Mouse (Mus musculus) macrophage (primary cell): ENCODE measurements around the gene Hist1h4b. TPM values are rescaled to one million over a fixed set of nuclear protein-coding genes. Genes with fewer than 3 reads are reported as not detected.
A peak's percentile ranks its signal among the peaks of the same experiment; 100 is the strongest.
"Not testable (repeated sequence)": the region's sequence is repeated elsewhere in the genome, so short reads cannot be mapped to it uniquely, and the experiment has no call there.

Experiments
- H3K27ac ChIP-seq: fragments of 350-480 bp; formaldehyde crosslinking; 2 replicates; pipeline ENCODE4 v1.9.0; 2021
- H3K36me3 ChIP-seq: fragments of 350-480 bp; formaldehyde crosslinking; 2 replicates; pipeline ENCODE4 v1.9.0; 2021; ENCODE audit errors: inconsistent target
- H3K4me3 ChIP-seq: fragments of 350-480 bp; formaldehyde crosslinking; 2 replicates; pipeline ENCODE4 v1.9.0; 2021; ENCODE audit errors: inconsistent target
- H3K79me2 ChIP-seq: fragments of 350-480 bp; formaldehyde crosslinking; 2 replicates; pipeline ENCODE4 v1.9.0; 2021; ENCODE audit errors: inconsistent target
- WGBS: methylation state at CpG from one replicate; pipeline ENCODE4 v1.1.7; 2026; ENCODE audit warnings: inconsistent platforms; ENCODE audit not compliant: missing documents; 5-methylcytosine and 5-hydroxymethylcytosine counted together
- polyA plus RNA-seq: library from polyadenylated mRNA; stranded (reverse); fragments of 250-400 nt; gene quantifications from 3 replicates; pipeline ENCODE4 v1.2.4, GENCODE M21; 2018; ENCODE audit warnings: inconsistent platforms

The Hist1h4b gene
- polyA plus RNA-seq, 1 experiment from 2014 or later: 0.99 TPM

GRCm38 (mm10) chr13:23745381-23746161, 11.2 kb upstream of the Hist1h4b start, which contains the start of gene Hist1h3c:
Hist1h3c (minus strand) TSS chr13:23745602.
- peak within 1 kb of the TSS; percentile 93 for H3K27ac ChIP-seq
- no peaks in the 10 kb centered on the region for H3K79me2 ChIP-seq
- 2% methylated on average over 21 of the region's 28 CpGs for WGBS
- peak within 1 kb of the TSS; percentile 25 for H3K4me3 ChIP-seq
- H3K36me3 ChIP-seq: no peaks in the 10 kb centered on the region

GRCm38 (mm10) chr13:23746201-23747080, 10.4 kb upstream of the Hist1h4b start, which contains the start of gene Hist1h2bb:
Hist1h2bb (plus strand) TSS chr13:23746734.
- H3K27ac ChIP-seq: peak within 1 kb of the TSS; percentile 93
- WGBS: under 1% methylated on average over 30 of the region's 58 CpGs
- peak within 1 kb of the TSS; percentile 15; the same call in 1 of the 2 replicates for H3K4me3 ChIP-seq
- not testable (repeated sequence) for H3K79me2 ChIP-seq, H3K36me3 ChIP-seq

DNA sequence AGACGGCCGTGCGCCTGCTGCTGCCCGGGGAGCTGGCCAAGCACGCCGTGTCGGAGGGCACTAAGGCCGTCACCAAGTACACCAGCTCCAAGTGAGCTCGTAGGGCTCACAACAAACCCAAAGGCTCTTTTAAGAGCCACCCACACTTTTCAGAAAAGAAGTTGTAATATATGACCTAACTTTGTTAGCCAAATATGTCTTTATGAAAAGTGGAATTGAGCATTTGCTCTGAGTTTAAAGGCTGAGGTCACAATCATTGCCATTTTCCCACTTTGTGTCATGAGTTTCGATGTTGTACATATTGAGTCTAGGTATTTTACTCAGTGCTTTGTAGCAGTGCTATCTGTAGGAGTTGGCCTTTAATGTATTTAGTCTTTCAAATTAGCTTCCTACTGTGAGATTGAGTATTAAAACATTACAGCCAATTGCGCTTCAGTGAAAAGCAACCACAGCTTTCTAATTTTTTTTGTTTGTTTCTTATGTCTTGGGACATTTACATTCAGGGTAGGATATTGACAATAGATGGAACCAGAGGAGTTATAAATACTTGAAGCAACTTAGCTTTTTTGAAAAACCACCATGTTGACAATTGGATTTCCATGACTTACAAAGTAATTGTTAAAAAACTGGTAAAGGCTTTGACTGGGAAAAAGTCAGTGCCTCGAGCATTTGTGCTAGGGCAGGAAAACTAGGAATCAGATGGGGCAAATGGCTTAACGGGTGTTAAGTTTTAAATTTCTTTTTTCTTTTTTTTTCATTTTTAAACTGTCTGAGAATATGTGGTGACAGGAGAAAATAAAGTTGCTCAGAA, 9.5 kb upstream of the Hist1h4b start:
- no peaks in the 10 kb centered on the region for H3K36me3 ChIP-seq
- WGBS: 14% methylated on average over 10 of the region's 13 CpGs
- no peak overlapping the region; the same call in 1 of the 2 replicates for H3K4me3 ChIP-seq
- H3K27ac ChIP-seq: peak overlapping the region; percentile 93
- H3K79me2 ChIP-seq: no peaks in the 10 kb centered on the region

DNA sequence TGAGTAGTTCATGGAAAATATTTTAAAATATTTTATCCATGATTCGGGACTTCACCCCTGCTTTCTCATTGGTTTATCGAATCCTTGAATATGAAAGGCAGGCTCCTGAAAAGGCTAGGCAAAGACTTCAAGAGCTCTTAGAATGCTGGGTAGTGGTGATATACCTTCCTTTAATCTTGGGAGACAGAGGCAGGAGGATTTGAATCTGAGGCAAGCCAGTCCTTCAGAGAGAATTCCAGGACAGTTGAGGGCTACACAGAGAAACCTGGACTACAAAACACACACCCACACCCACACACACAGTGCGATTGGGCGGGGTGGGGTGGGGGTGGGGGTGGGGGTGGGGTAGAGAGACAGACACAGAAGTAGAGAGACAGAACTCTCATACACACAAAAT, 8.9 kb upstream of the Hist1h4b start:
- 25% methylated on average over 4 of the region's 4 CpGs for WGBS
- no peak overlapping the region for H3K4me3 ChIP-seq
- peak overlapping the region; percentile 93 for H3K27ac ChIP-seq
- no peaks in the 10 kb centered on the region for H3K79me2 ChIP-seq
- no peaks in the 10 kb centered on the region for H3K36me3 ChIP-seq

DNA sequence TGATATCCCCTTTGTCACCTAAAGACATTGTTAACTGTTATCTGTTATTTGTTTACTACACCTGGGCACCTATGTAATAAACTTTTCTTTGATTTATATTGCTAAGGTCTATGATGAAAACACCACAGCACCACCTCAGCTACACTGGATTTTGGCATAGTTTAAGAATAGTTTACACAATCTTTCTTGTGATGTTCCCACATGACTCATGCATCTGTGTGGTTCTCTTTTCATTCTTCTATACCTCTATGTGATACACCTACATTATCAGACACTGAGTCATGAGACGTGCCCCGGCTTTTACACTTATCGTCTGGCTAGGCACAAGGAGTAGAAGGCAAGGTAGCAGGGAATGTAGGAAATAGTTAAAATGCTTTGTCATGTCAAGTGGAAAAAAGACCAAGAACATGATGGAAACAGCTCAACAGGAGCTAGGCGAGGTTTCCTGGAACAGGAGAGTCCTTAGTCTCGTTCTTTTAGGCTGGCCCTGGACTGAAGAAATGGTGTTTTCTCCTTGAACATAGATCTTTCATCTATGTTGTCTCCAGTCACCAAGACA, 7.2 kb upstream of the Hist1h4b start:
- no peaks in the 10 kb centered on the region for H3K79me2 ChIP-seq
- H3K36me3 ChIP-seq: no peaks in the 10 kb centered on the region
- no peak overlapping the region for H3K4me3 ChIP-seq
- 97% methylated on average over 5 of the region's 5 CpGs for WGBS
- peak overlapping the region; percentile 55 for H3K27ac ChIP-seq

DNA sequence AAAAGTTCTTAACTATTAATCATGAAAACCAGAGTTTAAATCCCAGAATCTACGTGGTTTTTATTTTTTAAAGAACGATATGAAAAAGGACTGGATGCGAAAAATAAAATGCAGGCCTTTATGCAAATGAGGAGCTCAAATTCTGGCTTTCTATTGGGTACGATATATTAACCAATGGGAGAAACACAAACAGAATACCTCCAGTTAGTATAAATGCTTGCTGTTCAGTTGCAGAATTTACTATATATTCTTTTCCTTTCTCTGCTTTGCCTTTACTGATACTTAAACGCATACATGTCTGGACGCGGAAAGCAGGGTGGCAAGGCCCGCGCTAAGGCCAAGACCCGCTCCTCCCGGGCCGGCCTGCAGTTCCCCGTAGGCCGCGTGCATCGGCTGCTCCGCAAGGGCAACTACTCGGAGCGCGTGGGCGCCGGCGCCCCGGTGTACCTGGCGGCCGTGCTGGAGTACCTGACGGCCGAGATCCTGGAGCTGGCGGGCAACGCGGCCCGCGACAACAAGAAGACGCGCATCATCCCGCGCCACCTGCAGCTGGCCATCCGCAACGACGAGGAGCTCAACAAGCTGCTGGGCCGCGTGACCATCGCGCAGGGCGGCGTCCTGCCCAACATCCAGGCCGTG, 5.9 kb upstream of the Hist1h4b start, which contains the start of gene Hist1h2ab:
Gene Hist1h2ab (plus strand): TSS at position 288 of the 639 bp plus-strand sequence.
- not testable (repeated sequence) for H3K79me2 ChIP-seq, H3K36me3 ChIP-seq
- Histone ChIP-seq H3K27ac (peak within 1 kb of the TSS; percentile 80), H3K4me3 (peak within 1 kb of the TSS; percentile 10; the same call in 1 of the 2 replicates)
- WGBS: 3% methylated on average over 13 of the region's 47 CpGs

DNA sequence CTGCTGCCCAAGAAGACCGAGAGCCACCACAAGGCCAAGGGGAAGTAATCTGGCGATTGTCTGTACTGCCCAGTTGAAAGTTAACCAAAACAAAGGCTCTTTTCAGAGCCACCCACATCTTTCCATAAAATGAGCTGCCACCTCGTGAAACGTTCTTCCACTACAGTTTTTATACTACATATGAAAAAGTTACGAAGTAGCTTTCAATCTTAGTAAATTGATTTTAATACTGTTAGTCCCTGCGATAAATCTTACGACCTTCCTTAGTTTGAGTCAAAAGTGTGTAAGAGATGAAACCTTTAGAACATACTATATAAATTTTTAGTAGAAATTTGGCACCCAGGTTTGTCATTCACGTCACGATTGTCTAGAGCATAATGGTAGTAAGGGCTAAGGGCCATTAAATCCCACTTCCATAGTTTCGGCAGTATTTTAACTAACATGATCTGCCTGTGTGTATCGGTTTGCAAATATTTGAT, 5.3 kb upstream of the Hist1h4b start:
- 0% methylated on average over 11 of the region's 11 CpGs for WGBS
- Histone ChIP-seq H3K4me3 (peak overlapping the region; percentile 10; the same call in 1 of the 2 replicates), H3K79me2 (no peaks in the 10 kb centered on the region), H3K36me3 (no peaks in the 10 kb centered on the region), H3K27ac (peak overlapping the region; percentile 80)

GRCm38 (mm10) chr13:23752067-23752741, 4.6 kb upstream of the Hist1h4b start, which contains the start of gene Hist1h3b:
Hist1h3b (plus strand) TSS chr13:23752267.
- peak within 1 kb of the TSS; percentile 80 for H3K27ac ChIP-seq
- peak within 1 kb of the TSS; percentile 14 for H3K4me3 ChIP-seq
- H3K36me3 ChIP-seq, H3K79me2 ChIP-seq: not testable (repeated sequence)
- WGBS: 3% methylated on average over 12 of the region's 47 CpGs

- WGBS: 23% methylated on average over 6 of the region's 6 CpGs
- no peaks in the 10 kb centered on the region for H3K36me3 ChIP-seq
- H3K27ac ChIP-seq: peak overlapping the region; percentile 47
- no peaks in the 10 kb centered on the region for H3K79me2 ChIP-seq
- H3K4me3 ChIP-seq: peak overlapping the region; percentile 14
These were observed 4.1 kb upstream of the Hist1h4b start for GRCm38 (mm10) chr13:23752742-23753172.

GRCm38 (mm10) chr13:23753314-23754078, 3.3 kb upstream of the Hist1h4b start:
- Histone ChIP-seq H3K27ac (peak overlapping the region; percentile 47), H3K4me3 (peak overlapping the region; percentile 14), H3K36me3 (no peaks in the 10 kb centered on the region), H3K79me2 (no peaks in the 10 kb centered on the region)
- 75% methylated on average over 4 of the region's 4 CpGs for WGBS

DNA sequence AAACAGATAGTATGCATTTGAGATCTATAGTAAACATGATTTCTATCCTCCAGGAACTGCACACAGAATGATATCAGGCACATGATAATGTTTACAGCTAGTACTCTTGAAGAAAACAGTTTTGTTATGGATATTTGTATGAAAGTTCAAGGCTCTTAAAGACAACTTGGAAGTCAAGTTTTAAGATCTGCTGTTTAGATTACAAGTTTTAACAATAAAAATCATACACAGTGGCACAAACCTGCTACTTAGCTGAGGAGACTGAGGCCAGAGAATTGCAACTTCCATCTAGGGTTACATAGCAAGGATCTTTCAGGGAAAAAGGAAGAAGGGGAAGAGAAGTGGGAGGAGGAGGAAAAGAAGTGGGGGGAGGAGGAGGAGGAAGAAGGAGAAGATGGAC, 1.8 kb upstream of the Hist1h4b start:
- H3K27ac ChIP-seq: 0 out of 2 replicates have a peak overlapping the region, but pooled peaks have one; percentile 24
- H3K36me3 ChIP-seq: no peaks in the 10 kb centered on the region
- H3K4me3 ChIP-seq: no peak overlapping the region
- H3K79me2 ChIP-seq: no peaks in the 10 kb centered on the region

DNA sequence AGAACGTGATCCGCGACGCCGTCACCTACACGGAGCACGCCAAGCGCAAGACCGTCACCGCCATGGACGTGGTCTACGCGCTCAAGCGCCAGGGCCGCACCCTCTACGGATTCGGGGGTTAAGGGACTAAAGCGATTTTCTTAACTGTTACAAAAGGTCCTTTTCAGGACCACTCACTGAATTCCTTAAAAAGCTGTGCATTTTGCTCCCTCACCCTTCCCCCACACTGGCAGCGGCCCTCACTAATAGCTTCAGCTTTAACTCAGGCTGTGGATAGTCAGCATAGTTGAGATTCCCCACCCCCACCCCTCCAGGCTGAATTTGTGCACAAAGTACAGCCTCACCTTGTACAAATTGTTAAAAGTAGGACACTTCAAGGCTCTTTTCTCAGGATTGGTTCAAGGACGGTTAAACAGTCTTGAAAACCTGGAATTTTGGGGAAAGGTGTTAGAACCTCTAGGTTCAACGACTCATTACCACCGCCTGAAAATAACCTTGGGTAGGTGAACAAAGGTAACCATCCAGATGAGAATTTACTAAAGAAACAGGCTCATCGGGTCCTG, 479 bp downstream of the Hist1h4b start:
- H3K36me3 ChIP-seq: no peaks in the 10 kb centered on the region
- H3K79me2 ChIP-seq: no peaks in the 10 kb centered on the region
- peak overlapping the region; percentile 57 for H3K27ac ChIP-seq
- WGBS: 5% methylated on average over 12 of the region's 23 CpGs
- peak overlapping the region; percentile 16 for H3K4me3 ChIP-seq
